Mouse (Mus musculus): Measurements from ENCODE around the gene Ifngr1. TPM values are rescaled to one million over a fixed set of nuclear protein-coding genes. Genes with fewer than 3 reads are reported as not detected.

The Ifngr1 gene
- total and polyA plus RNA-seq, 3 experiments = 17.3 to 36.0 (median 26.7) TPM

- in situ Hi-C loops (cut with MboI; ENCODE audit: low pct_ligation_motif_present, low pct_unique_long_range_greater_than_20kb, low sequenced_read_pairs) (no loop called here), dilution Hi-C loops (cut with MboI; ENCODE audit: extremely low pct_ligation_motif_present, extremely low pct_unique_long_range_greater_than_20kb, low sequenced_read_pairs) (no loop called here)
- Histone ChIP-seq H3K9ac (ENCODE audit: insufficient read depth, low read depth) (no peak overlapping the region), H3K79me2 (replicated peaks; ENCODE audit: control insufficient read depth, extremely low read depth, insufficient read depth, poor library complexity, severe bottlenecking) (no peaks in the 10 kb centered on the region), H3K4me3 (replicated peaks in 1 of 3; ENCODE audit: low read depth in 2 of 3, low read length in 2 of 3, poor library complexity in 1 of 3) (no peak overlapping the region), H3K4me2 (ENCODE audit: insufficient read depth, low read depth, poor library complexity, severe bottlenecking) (no peak overlapping the region), H3K27ac (ENCODE audit: insufficient read depth, low read depth) (no peak overlapping the region), H3K36me3 (replicated peaks in 1 of 2; ENCODE audit: control insufficient read depth in 1 of 2, insufficient read depth in 1 of 2, low read length in 1 of 2) (no peaks in the 10 kb centered on the region), H3K4me1 (ENCODE audit: control insufficient read depth in 1 of 2, insufficient read depth in 2 of 2) (peaks cover 0 to 15% of the 10 kb centered on the region in 2 experiments; a peak in 2 of 4 replicates), H3K9me3 (replicated peaks; ENCODE audit: low read length) (no peaks in the 10 kb centered on the region), H3K27me3 (replicated peaks) (no peaks in the 10 kb centered on the region)
- no peak for DNase-seq (ENCODE audit: extremely low read depth)
- no peak for TF ChIP-seq CHD2 (IDR thresholded peaks at IDR 0.05; ENCODE audit: low read length)
- TF ChIP-seq PAX5 (IDR thresholded peaks at IDR 0.05; ENCODE audit: low read length) = no peak
- TF ChIP-seq ZKSCAN1 (IDR thresholded peaks at IDR 0.05; ENCODE audit: borderline replicate concordance, low read depth, low read length) = no peak
- TF ChIP-seq CHD1 (IDR thresholded peaks at IDR 0.05; ENCODE audit: low read depth, low read length) = no peak
- TF ChIP-seq ETS1 (conservative IDR thresholded peaks at IDR 0.05; ENCODE audit: low read depth, low read length) = no peak
- TF ChIP-seq ELF1 (IDR thresholded peaks at IDR 0.05; ENCODE audit: low read depth, low read length) = no peak
- TF ChIP-seq IRF4 (IDR thresholded peaks at IDR 0.05; ENCODE audit: low read depth, low read length) = no peak
- TF ChIP-seq CTCF (conservative IDR thresholded peaks at IDR 0.05 in 1 of 2, IDR thresholded peaks at IDR 0.05 in 1 of 2; ENCODE audit: low read depth in 2 of 2, low read length in 2 of 2) = no peak
- no peak for TF ChIP-seq SMC3 (IDR thresholded peaks at IDR 0.05; ENCODE audit: low read depth, low read length)
- TF ChIP-seq RCOR1 (conservative IDR thresholded peaks at IDR 0.05; ENCODE audit: low read depth, low read length) = no peak
- no peak for TF ChIP-seq EP300 (IDR thresholded peaks at IDR 0.05; ENCODE audit: low read length)
- TF ChIP-seq KAT2A (IDR thresholded peaks at IDR 0.05; ENCODE audit: insufficient replicate concordance, low read length) = no peak
- no peak for TF ChIP-seq NELFE (IDR thresholded peaks at IDR 0.05; ENCODE audit: low read depth, low read length)
- no peak for TF ChIP-seq SIN3A (IDR thresholded peaks at IDR 0.05; ENCODE audit: low read length)
- no peak for TF ChIP-seq POLR2AphosphoS2 (IDR thresholded peaks at IDR 0.05; ENCODE audit: low read depth, low read length)
Measured at GRCm38 (mm10) chr10:19619736-19620135, 28.0 kb downstream of the Ifngr1 start.

- no peak within 1 kb of the TSS for H3K4me2 ChIP-seq (ENCODE audit: insufficient read depth, low read depth, poor library complexity, severe bottlenecking)
- H3K27ac ChIP-seq (ENCODE audit: insufficient read depth, low read depth) = no peak within 1 kb of the TSS
- H3K36me3 ChIP-seq (replicated peaks in 1 of 2; ENCODE audit: control insufficient read depth in 1 of 2, insufficient read depth in 1 of 2, low read length in 1 of 2) = no peaks in the 10 kb centered on the region
- no peaks in the 10 kb centered on the region for H3K27me3 ChIP-seq (replicated peaks)
- in situ Hi-C loops (cut with MboI; ENCODE audit: low pct_ligation_motif_present, low pct_unique_long_range_greater_than_20kb, low sequenced_read_pairs) = no loop called here
- TF ChIP-seq RCOR1 (conservative IDR thresholded peaks at IDR 0.05; ENCODE audit: low read depth, low read length) (no peak), JUND (conservative IDR thresholded peaks at IDR 0.05; ENCODE audit: low read depth, low read length) (no peak), USF2 (conservative IDR thresholded peaks at IDR 0.05; ENCODE audit: low read depth, low read length) (no peak), PAX5 (IDR thresholded peaks at IDR 0.05; ENCODE audit: low read length) (no peak), KAT2A (IDR thresholded peaks at IDR 0.05; ENCODE audit: insufficient replicate concordance, low read length) (no peak), USF1 (IDR thresholded peaks at IDR 0.05; ENCODE audit: low read depth, low read length) (no peak), MYC (IDR thresholded peaks at IDR 0.05; ENCODE audit: low read depth, low read length) (no peak), ETS1 (conservative IDR thresholded peaks at IDR 0.05; ENCODE audit: low read depth, low read length) (no peak), GABPA (IDR thresholded peaks at IDR 0.05; ENCODE audit: insufficient replicate concordance, low read depth, low read length) (no peak), UBTF (IDR thresholded peaks at IDR 0.05; ENCODE audit: low read depth, low read length) (no peak), POLR2A (IDR thresholded peaks at IDR 0.05; ENCODE audit: low read depth, low read length) (no peak), EP300 (IDR thresholded peaks at IDR 0.05; ENCODE audit: low read length) (no peak), ZC3H11A (IDR thresholded peaks at IDR 0.05; ENCODE audit: low read depth, low read length) (no peak), MAZ (IDR thresholded peaks at IDR 0.05; ENCODE audit: low read depth, low read length) (no peak), MXI1 (IDR thresholded peaks at IDR 0.05; ENCODE audit: low read depth, low read length) (no peak), HCFC1 (IDR thresholded peaks at IDR 0.05; ENCODE audit: low read depth, low read length) (no peak), IRF4 (IDR thresholded peaks at IDR 0.05; ENCODE audit: low read depth, low read length) (no peak), TBP (conservative IDR thresholded peaks at IDR 0.05; ENCODE audit: low read depth, low read length) (no peak), ZNF384 (IDR thresholded peaks at IDR 0.05; ENCODE audit: low read depth, low read length) (no peak), ZKSCAN1 (IDR thresholded peaks at IDR 0.05; ENCODE audit: borderline replicate concordance, low read depth, low read length) (no peak)
- DNase-seq (ENCODE audit: extremely low read depth) = no peak
- peaks cover 0 to 13% of the 10 kb centered on the region in 2 experiments; a peak in 2 of 4 replicates for H3K4me1 ChIP-seq (ENCODE audit: control insufficient read depth in 1 of 2, insufficient read depth in 2 of 2)
- H3K9ac ChIP-seq (ENCODE audit: insufficient read depth, low read depth) = no peak within 1 kb of the TSS
- dilution Hi-C loops (cut with MboI; ENCODE audit: extremely low pct_ligation_motif_present, extremely low pct_unique_long_range_greater_than_20kb, low sequenced_read_pairs) = no loop called here
- no peaks in the 10 kb centered on the region for H3K9me3 ChIP-seq (replicated peaks; ENCODE audit: low read length)
- H3K79me2 ChIP-seq (replicated peaks; ENCODE audit: control insufficient read depth, extremely low read depth, insufficient read depth, poor library complexity, severe bottlenecking) = no peaks in the 10 kb centered on the region
- H3K4me3 ChIP-seq (replicated peaks in 1 of 3; ENCODE audit: low read depth in 2 of 3, low read length in 2 of 3, poor library complexity in 1 of 3) = no peak within 1 kb of the TSS
Measured at GRCm38 (mm10) chr10:19621408-19622048, 29.8 kb downstream of the Ifngr1 start, which contains the start of gene Il22ra2. TSS of gene Il22ra2 (plus strand) at chr10:19621998.

Data from CH12.LX (cell line).